Mouse (Mus musculus) cerebellum, adult 9-11 months (tissue): Measurements from ENCODE around the gene Krt80.

Source experiments
- DNase-seq: peaks from one replicate; pipeline ENCODE4 v3.0.0; 2022

Gene Krt80

DNA sequence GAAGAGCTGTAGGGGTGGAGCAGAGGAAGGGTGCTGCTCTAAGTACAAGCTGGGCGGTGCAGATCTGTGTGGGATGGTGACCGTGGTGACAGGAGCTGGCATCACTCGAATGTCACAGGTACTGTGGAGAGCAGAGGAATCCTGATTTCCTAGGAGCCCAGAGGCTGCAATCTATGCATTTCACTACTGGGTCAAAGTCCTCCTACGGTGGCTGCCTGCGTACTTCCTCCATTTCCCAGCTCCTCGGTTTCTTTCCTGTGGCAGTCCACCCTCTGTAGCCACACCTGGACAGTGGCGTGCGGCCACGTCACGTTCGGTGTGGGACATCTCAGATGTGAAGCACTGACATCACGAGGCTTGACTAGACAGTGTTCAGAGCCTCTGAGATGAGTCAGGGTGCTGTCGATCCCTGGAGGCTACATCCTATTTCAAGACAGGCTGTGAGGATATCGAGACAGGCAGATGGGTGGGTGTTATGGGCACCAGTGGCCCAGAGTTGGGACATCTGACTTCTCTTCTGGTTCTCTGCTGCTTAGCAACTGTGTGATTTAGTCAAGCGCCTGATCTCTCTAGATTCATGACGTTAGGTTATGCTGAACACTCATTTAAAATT lies 3.4 kb upstream of the Krt80 start:
- DNase-seq = no peak

DNA sequence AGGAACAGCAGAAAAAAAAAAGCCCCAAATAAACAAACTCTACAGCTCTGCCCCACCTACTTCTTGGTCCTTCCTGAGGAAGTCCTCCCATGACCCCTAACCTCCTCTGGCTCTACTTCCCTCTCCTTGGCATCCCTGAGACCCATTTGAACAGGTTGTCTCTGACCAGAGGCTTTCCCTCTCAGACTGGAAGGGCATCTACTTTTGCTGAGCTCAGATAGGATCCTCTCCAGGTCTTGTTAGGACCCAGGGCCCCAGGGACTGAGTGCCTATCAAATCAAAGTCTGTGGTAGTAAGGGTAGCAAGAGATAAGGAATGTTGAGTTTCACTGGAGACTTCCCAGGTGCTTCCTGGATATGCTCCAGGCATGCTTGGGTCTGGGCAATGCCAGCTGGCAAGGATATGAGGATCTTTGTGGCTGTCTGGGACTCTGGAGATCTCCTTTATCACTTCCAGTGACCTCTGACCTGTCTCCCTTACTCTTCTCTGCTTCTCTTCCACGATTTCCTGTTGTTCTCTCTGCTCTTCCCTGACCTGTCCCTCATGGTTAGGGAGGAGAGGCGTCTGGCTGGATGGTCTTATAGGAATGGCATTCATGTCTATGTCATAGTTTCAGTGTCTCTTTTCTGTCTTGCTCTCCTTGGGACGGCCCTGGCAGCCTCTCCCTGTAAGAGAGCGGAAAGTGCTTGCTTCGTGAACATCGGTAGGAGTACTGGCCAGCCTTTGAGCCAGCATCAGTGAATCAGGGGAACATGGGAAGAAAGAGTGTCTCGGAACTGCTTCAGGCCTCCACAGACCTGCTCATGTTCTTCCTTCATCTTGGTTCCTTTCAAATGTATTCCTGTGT lies 2.4 kb upstream of the Krt80 start:
- DNase-seq = no peak

DNA sequence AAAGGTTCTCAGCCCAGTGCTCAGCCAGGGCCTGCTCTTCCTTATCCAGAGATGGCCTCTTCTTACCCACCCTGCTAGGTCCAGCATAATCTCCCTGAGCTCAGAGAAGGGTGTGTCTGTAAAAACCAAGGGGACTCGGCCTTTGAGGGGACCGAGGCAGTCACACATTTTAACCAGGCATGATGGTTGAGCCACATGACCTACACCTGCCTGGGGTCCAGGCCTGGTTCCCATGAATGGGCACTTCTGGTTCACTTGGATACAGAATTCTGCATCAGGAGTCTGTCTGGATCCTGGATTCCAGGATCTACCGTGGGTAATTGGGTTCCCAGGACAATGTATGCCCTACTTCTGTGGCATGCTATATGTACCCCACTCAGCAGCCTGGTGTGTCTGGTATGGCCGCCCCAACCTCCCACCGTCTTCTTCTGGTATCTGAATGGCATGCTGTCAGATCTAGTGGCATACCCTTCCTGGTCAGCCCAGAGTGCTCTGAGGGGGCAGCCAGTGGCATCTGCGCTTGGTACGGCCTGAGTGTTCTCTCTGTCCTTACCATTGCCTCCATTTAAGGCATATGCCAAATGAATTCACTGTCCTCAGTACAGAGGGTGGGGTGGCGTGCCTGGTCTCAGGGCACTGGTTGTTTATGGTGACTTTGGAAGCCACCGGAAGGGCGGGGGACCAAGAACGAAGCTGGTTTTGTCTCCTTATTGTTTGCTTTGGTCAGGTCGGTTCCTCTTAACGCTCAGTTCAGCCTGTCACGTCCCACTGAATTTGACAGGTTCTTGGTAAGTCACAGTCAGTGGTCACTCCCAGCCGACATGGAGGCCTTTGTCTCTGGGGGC lies 1.4 kb upstream of the Krt80 start:
- no peak for DNase-seq

DNA sequence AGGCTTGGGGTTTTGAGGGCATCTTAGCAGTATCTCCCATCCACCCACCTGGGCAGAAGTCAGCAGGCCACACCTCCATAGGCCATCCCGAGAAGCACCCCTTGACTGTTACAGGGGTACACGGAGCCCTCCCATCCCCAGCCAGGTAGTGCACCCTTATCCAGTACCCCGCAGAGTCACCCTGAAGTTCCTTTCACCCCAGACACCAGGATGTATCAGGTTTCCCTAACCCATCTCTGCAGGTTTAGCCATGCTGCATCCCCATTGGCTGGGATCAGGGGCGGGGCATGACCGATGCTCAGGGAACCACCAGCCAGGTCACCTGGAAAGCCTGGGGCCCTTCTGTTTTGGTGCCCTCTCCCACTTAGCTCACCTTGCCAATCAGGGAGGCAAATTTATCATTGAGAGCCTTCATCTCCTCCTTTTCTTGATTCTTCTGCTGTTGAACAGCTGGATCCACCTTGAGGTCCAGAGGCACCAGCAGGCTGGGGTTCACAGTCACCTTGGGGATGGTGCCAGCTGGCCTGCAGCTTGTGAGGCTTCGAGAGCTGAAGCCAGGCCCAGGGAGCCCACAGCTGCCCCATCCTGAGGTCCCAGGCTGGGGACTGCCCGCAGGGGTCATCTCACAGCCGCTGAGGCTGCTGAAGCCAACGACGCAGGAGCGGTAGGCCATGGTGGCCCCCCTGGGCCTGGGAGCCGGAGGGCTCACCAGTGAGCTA lies 421 bp downstream of the Krt80 start:
- no peak for DNase-seq

DNA sequence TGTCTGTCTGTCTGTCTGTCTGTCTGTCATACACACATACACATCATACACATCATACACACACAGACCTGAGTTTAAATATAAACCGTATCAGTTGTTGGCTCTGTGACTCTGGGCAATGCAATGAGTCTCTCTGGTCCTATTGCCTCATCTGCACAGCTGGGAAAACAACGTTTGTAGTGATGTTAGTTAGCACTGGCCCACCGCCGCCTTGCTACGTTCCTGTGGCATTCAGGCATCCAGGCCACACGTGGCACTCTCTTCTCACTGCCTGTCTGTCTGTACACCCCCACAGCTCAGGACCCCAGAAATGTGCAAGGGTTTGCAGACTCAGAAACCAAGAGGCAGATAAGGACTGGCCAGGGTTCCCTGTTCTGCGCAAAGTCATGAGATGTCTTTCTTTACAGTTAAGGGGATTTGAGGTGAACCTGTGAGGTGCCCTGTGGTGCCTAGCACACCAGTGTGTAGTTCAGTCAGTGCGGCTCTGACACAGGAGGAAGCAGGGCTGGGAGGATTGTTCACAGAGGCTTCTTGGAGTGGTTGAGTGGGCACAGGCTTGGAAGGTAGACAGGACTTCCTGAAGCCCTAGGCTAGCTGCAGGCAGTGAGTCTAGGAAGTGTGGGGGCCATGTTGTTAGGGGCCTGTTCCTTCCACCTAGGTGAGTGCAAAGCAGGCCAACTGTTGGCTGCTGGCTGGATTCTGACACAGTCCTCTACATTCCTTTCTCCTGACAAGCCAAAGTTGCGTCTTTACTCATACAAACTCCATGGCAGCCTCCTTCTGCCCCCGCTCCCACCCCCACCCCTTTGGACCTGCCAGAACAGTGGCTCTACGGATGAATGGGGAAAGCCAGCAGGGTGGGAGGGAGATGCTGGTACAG lies 1.2 kb downstream of the Krt80 start:
- DNase-seq = no peak

DNA sequence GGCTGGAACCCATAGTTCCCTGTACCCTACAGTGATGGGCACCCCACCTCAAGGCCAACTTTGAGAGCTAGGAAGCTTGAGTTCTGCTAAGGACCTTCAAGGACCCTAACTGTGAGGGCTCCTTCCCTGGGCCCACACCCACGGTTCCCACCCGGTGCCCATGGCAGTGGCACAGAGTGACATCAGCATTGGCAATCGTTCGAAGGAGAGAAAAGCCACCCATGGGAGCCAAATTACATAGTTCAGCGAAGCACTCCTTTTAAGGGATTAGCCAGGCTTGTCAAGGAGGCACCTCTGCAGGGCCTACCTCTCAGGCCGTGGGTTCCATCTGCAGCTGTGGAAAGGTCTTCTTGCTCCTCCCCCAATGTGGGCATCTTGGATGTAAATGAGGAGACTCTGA lies 1.9 kb downstream of the Krt80 start:
- no peak for DNase-seq

DNA sequence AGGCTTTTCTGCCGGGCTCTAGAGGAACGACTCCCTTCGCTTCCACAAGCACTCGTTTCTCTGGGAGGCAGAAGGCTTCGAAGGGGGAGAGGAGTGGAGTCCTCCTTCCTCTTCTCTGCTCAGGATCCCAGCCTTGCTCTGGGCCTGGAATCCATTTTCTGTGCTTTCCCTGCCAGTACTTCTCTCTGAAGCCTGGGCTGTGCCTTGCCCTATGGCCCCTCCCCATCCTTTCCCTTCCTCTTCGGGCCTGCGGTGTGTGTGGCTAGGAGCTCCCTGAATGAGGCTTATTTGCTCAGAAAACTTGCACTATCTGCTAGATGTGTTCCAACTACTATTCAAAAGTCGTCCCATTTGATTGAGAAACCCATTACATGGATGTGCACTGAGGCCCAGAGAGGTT lies 2.5 kb downstream of the Krt80 start:
- no peak for DNase-seq

DNA sequence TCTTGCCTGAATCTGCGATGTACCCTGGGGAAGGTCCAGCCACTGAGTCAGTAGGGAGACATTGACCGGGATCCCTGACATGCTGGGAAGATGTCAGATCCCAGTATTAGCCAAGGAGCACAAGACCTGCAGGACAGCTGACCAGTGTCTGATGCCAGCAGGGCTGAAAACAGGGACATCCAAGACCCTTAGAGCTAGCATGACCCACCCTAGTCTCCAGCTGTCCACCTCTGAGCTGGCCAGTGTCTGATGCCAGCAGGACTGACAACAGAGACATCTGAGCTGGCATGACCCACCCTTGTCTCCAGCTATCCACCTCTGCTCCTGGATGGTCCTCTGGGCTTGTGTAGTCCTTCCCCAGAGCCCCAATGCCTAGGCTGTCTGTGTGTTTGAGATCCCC lies 3.0 kb downstream of the Krt80 start:
- DNase-seq = no peak

DNA sequence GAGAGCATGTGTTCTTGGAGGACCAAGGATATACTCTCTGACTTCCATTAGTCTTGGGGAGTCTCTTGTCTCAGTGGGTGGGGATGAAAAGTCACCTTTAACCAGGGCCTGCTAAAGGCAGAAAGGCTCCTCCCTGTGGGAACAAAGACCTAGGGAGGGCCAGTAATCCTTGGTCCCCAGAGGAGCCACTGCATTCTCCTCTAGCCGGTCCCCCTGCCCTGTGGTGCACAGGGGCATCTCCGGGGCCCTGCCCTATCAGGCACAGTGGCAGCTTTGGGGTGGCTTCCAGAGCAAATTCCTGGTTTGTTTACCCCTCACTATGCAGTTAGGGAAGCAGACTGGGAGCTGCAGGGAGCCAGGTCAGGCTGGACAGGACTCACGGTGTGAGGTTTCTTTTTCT lies 3.5 kb downstream of the Krt80 start:
- no peak for DNase-seq

DNA sequence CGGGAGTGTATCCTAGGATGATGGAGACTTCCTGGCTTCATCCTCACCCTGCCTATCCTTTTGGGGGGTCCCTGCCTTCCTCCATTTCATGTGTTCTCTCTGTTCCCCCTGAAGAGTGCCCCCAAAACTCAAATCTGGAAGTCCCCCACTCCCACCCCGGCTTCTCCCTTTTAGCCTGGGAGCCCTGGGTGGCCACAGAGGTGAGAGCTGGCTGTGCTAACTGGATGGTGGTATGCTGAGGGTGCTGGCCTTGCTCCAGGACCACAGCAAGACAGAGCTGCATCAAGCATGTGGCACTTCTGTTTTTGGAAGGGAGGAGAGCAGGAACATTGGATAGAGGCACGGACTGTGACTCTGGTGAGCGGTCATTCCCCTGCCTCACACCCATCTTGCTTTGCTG lies 4.2 kb downstream of the Krt80 start:
- no peak for DNase-seq

DNA sequence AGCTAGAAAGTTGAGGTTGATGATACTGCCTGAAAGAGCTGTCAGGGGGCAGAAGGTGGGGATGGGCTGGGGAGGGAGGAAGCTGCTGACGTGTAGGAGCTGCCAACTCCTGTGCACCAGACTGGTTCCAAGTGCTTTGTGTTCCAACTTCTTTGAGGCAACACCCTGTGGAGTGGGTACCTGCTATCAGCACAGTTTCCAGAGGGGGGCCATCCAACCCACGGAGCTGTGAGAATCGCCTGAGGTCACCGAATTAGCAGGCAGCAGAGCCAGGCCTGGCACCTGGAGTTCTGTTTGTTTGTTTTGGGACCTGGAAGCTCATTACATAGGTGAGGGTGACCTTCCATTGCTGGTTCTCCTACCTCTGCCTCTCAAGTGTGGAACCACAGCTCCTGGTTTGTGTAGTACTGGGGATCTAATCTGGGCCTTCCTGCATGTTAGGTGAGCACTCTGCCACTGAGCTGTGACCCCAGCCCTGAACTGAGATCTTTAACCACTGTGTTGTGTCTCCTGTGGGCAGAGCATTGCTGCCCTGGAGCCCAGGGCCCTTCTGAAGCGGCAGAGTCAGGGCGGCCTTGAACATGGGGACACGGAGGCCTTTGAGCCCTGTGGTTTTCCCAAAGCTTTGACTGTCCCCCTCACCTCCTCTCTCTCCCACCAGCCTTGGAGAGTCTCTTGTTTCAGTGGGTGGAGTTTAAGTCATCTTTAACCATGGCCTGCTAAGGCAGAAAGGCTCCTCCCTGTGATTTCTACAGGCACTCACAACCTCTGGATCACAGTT lies 4.9 kb downstream of the Krt80 start:
- no peak for DNase-seq

DNA sequence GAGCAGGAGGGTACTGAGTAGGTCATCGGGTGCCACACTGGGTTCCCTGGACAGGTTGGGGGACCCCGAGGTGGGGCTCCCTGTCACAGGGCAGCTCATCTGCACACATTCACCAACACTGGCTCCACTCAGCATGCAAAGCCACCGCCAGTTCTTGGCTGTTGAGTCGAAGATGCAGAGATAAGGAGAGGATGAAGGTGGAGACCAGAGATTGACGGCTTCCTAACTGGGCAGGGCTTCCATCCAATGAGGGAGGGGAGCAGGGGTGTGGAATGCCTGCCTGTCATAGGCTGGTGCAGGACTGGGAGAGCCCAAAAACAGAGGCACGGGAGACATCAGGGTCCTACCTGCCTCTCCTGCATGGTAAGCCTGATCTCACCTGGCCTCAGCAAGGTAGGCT lies 5.5 kb downstream of the Krt80 start:
- DNase-seq = no peak

DNA sequence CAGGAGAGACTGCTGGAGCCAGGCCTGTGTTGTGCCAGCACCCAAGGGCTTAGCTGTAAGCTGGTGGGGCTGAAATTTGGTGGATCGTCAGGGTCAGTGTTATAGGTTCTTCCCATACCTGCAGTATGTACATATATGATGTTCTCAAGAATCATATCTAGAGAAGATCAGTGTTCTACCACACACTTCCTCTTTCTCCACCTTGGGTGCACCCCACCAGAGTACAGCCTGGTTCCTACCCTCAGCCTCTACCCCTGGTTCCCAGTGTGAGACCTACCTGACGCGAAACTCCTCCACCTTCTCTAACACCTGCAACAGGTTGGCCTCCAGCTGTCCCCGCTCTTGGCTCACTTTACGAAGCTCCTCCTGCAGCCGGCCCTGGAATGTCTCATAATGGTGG lies 6.0 kb downstream of the Krt80 start:
- DNase-seq = no peak

DNA sequence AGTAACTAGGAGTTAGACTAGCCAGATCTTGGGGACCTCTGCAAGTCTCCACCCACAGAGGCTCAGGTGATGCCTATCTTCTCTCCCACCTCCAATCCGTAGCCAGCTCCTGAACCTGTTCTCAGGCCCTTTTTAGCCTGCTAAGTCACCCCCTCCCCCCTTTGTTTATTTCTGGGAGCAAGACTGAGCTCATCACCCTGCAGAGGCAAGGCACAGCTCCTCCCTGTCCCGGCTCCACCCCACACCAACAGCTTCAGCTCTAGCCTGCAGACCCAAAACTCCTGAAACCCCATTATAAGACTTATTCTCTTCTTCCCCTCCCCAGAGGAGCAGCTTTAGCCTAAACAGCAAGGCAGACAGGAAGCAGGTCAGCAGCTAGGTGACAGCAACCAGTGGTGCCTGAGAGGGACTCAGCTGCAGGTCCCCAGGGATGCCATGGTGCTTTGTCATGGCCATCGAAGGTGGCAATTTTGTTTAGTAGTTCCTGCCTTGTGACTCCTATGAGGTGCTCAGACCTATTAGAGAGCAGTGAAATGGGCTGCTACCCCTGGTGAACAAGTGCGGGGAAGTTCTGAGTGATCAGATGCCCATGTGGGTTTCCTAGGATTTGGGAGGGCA lies 7.5 kb downstream of the Krt80 start:
- DNase-seq = no peak

DNA sequence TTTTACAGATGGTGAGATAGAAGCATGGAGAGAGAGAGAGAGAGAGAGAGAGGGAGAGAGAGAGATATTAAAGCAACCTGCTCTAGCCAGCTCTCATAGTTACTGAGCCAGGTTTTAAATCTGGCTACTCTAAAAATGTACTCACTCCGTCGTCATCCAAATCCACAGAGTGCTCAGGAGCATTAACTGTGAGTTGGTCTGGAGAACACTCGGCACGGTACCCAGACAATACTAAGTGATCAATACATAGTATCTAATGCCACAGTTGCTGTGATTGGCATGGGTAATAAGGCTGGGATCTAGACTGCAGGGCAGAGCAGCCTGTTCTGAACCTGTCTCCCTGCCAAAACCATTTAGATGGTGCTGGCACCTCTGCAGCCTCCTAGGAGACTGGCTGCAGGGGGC lies 14.6 kb downstream of the Krt80 start:
- no peak for DNase-seq

DNA sequence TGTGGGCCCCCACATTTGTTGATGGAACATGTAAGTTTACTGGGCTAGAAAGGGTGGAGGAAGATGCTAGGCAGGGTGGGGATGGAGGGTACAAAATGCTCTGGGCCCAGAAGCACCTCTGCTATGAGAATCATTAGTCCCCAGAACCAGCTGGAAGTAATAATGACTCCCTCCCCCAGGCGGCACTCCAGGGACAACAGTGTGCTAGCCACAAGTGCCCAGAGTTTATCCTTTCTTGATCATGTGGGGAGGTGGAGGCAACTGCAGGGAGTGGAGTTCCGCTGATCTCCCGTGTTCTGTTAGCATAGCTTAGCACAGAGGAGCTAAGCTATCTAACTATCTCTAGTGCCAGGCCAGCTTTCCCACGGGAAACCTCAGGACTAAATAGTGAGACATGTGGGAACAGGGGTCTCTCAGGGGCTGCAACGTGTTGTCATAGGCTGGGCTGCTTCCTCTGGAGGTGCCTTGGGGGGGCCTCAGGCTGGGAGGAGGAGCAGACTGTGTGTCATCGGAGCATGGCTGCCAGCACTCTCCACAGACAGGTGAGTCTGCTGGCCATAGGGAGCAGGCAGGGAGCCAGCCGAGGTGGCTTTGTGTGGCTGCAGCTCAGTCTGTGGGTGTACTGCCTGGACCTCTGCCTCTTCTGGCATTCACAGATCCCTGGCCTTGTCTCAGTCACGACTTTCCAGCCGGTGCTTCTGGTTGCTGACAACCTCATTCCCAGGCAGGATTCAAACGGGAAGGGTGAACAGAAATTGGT lies 17.1 kb downstream of the Krt80 start:
- DNase-seq = peak; percentile 88

DNA sequence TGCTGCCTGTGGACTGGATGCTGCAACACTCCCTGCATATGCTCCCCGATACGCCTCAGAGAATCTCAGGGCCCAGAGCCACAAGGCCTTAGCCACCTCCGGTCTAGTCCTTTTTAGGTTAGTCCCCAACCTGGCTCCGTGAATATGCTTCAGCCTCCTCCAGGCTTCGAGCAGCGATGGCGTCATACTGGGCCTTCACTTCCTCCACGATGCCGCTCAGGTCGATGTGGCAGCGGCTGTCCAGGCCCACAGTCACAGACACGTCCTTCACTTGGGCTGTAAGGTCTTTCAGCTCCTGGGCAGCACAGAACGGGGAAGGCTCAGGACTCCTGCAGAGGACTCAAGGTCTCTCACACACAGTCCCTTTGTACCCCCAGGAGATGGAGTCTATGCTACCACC lies 17.9 kb downstream of the Krt80 start:
- DNase-seq = no peak

DNA sequence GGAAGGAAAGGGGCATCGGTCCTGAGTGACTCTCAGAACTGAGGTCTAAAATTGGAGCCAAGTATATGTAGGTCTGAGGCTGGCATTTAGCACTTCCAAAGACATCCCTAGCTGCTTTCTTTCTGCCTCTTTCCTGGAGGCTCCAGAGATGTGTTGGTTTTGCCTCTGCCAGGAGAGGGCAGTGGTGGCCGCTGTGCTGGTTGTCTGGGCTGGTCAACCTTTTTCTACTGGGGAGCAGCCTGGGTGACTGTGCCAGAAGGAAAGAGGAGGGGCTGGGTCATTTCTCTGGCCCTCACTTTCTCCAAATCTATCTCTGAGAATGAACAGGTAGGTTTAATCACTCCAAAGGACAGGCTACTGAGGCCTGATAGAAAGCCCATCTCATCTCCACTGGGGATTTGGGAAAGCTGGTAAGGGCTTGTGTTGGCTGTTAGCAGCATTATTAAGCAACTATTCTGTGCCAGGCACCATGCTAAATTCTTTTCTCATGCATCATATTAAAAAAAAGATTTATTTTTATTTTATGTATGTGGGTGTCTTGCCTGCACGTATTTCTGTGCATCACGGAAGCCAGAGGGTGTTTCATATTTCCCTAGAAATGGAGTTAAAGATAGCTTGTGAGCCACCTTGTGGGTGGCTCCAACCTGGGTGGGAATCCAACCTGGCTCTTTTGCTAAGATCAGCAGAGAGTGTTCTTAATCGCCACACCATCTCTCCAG lies 28.0 kb downstream of the Krt80 start:
- DNase-seq = no peak

DNA sequence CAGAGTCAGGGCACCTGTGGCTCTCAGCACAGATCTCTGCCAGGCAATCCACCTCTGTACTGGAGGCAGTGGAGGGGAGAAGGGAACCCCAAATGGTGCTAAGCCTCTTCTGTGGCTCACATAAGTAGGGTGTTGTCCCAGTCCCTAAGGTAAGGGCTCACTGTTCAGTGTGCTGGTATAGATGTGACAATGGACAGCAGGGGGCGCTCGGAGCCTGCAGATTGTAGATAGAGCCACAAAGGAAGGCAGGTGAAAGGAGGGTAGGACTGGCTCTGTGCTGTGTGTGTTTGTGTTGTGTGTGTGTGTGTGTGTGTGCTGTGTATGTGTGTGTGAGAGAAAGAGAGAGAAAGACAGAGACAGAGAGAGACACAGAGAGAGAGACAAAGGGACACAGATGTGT lies 30.4 kb downstream of the Krt80 start:
- DNase-seq = peak; percentile 75
